Mouse (Mus musculus): ENCODE measurements around the gene Pemt. TPM values are rescaled to one million over a fixed set of nuclear protein-coding genes. Genes with fewer than 3 reads are reported as not detected.

The Pemt gene
- 1 to 10 TPM; 1.6 to 3.3 TPM for total RNA-seq (2021)
- long read RNA-seq, experiment 1, partial matches to known transcripts, result 0 of 1 reads
- long read RNA-seq, experiment 1, other reads (novel, unspliced or antisense), result 0 of 1 reads
- long read RNA-seq, experiment 2, result 0 reads

DNA sequence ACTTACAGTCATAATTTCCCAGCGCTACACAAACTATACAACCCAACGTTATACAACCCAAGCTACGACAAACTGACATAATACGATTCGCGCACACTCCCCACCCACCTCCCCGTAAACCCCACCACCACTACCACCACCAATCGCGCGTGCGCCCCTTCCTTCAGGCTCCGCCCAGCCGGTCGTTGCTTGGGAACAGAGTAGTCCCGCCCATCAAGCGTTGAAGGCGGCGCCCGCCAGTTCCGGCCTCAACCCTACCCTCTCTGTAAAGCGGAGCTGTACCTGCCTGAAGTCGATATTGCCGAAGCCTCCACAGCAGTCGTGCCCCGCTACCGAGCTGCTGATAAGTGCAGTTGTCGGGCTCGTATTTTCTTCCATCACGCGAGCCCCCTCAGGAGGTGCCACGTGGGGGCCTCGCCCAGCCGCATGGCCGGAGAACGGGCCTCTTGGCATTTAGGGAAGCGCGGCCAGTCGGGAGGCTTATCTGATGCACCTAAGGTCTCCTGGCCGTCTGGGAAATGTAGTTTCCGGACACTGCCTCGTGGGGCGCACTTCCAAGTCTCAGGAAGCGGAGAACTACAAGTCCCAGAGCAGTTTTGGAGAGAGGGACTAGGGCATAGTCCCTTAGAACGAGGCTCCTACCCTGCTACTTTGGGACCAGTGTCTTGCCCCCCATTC is at the start of gene Pemt:
Pemt (minus strand) TSS at position 432 of the 678 bp plus-strand sequence.
- peak; percentile 96 for DNase-seq

GRCm38 (mm10) chr11:60094909-60095810 is 48.9 kb upstream of the Pemt start:
- no peak for DNase-seq

DNA sequence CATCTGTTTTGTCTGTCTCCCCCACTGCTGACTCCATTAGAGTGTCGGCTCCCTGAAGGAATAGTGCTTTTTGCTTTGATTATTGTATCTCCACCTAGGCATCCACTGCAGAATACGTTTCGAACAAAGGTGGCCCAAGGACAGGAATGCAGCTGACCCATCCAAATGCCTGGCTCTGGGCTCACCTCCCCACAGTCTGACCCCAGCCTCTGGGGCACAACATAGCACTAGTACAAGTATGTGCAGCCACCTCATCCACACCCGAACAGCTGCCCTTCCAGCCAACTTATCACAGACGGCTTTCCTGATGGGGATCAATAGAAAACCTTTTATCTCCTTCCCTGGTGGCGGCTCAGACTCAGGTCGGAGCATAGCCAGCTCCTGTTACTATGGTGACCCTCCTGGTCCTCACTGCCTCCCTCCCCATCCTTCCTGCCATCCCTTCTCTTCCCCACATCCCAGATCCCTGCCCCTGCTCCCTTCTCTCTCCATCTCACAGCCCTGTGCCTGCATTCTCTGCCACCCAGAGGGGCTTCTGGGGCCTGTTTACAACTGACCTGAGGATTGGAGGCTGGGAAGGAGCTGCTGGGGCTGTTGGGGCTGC is 47.8 kb upstream of the Pemt start:
- no peak for DNase-seq

GRCm38 (mm10) chr11:60093227-60093626 is 46.9 kb upstream of the Pemt start:
- DNase-seq, result no peak

DNA sequence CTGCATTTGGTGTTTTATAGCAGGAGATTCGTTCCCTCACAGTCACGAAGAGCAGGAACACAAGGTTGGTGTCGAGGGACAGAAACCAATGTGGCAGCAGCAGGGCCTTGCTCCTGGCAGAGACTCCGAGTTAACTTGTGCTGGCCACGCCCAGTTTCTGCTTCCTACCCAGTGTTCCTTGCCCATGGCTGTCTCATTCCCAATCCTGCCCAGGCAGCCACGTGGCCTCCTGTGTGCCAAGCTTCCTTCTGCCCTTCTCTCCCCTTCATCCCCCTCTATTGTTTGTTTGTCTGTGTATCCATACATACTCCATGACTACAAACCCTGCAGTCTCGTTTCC is 45.1 kb upstream of the Pemt start:
- no peak for DNase-seq

DNA sequence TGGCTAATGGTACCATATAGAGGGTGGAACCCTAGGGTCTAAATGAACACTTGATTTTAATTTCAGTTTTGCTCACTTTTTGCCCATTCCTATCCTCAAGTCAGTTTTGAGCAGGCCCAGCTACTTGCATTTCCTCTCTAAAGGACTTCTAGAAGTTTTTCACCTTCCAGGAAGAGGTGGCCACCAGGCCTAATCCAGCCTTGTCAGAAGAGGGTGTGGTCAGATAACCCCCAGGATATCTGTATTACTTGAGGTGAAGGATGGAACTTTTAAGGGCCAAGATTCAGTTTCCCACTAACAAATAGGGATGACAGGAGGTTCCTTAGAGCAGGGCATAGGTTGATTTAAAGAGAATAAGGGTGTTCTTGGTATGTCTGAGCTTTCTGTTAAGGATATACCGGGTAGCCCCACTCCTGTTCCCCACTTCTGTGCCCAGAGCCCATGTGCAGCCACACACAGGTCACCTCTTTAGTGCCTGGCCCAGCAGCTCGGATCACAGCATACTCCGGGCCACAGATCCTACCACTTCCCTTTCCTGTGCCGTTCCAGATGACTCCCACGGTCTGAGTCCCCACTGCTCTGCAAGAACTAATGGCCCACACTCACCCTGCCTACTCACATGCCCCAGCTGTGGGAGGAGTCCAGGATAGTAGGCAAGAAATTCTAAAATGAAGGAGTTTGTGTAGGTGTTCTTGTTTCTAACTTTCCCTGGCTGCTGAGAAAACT is 44.6 kb upstream of the Pemt start:
- DNase-seq, result no peak

GRCm38 (mm10) chr11:60088947-60089346 is 42.7 kb upstream of the Pemt start:
- no peak for DNase-seq

DNA sequence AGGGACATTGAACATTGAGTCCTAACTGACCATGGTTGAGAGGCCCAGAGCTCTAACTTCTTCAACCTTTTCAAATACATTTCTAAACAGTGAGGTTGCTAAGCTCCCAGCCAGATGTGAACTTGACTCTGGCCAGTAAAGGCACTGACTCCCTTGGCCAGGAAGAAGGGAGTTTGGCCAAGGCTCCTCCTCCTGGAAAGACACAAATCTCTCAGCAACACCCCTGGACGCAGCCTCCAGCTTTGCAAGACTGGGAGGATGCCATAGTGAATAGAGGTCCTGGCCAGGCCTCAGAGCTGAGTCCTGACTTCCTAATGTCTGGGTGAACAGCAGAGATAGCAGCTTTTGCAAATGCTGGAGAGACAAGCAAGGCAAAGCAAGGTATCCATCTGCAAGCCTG is 40.4 kb upstream of the Pemt start:
- DNase-seq, result peak; percentile 34 to 50

DNA sequence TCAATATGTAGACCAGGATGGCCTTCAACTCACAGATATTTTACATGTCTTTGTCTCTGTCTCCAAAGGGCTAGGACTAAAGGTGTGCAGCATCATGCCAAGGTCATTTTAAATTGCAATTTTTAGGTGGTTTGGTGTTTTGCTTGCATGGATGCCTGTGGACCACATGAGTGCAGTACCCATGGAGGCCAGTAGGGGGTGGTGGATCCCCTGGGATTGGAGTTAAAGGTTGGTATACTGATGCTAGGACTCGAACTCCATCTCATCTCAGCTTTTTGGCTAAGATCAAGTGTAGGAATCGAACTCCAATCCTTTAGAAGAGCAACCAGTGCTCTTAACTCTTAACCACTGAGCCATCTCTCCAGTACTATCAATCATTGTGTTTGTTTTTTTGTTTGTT is 38.3 kb upstream of the Pemt start:
- peak in 1 of 2 experiments; percentile 68 for DNase-seq

GRCm38 (mm10) chr11:60076790-60077189 is 30.5 kb upstream of the Pemt start:
- DNase-seq, result peak; percentile 72 to 87

DNA sequence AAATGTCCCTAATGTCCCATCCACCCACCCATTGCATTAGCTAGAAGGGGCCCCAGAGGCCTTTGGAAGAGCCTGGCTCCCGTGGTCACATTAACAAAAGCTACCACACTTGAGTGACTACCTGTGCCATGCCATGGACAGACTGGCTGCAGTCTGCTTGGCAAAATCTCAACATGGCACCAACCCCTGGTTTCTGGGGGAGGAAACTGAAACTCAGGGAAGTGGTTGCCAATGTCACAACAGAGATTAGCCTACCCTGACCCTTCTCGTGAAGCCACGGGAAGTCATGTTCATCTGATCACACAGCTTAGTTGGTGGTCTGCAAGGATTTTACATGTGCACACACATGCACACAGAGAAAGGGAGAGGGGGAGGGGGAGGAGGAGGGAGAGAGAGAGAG is 29.9 kb upstream of the Pemt start:
- no peak for DNase-seq

- DNase-seq, result peak in 1 of 2 experiments; percentile 33
These were observed 27.7 kb upstream of the Pemt start for GRCm38 (mm10) chr11:60073936-60074502.

DNA sequence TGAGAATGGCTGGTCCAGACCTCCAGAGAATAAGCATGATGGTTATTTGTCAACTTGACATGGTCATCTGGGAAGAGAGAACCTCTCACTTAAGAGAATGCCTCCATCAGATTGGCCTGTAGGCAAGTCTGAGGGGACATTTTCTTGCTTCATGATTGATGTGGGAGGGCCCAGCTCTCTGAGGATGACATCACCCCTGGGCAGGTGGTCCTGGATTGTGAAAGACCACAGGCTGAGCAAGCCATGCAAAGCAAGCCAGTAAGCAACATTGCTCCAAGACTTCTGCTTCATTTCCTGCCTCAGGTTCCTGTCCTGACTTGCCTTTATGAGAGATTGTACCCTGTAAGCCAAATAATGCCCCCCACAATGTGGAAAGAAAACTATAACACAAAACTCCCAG is 26.8 kb upstream of the Pemt start:
- DNase-seq, result no peak

GRCm38 (mm10) chr11:60071221-60071620 is 24.9 kb upstream of the Pemt start:
- peak in 1 of 2 experiments; percentile 13 for DNase-seq

GRCm38 (mm10) chr11:60070599-60070998 is 24.3 kb upstream of the Pemt start:
- DNase-seq, result peak; percentile 24 to 62

DNA sequence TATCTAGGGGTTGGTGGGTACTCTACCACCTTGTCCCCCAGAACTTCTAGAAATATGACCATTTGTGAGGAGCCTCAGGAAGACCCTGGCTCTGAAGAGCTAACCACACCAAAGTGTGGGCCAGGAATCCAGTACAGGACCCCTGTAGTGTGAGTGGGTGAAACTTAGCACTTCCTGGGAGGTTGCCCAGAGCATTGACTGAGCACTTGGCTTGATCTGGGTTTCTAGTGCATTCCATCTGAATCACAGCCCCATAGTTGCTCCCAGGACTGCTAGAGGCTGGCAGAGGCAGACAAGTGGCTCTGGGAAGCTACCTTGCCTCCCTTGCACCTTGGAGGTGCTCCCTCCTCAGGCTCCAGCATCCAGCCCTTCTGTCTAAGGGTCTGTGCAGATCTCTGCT is 22.3 kb upstream of the Pemt start:
- no peak for DNase-seq

GRCm38 (mm10) chr11:60067646-60068045 is 21.4 kb upstream of the Pemt start:
- DNase-seq, result no peak

DNA sequence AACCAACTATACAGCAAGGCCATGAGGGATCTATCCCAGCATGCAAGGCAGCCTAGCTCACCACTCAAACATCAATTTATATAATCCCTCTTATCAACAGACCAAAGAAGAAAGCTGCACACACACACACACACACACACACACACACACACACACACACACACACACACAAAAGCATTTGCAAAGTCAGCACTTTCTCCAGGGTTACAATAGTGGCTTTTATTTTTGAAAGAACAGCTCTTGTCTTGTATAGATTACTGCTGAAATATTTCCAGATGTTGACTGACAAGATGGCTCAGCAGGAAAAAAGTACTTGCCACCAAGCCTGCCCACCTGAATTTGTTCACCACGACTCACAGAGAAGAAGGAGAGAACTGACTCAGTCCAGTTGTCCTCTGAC is 19.0 kb upstream of the Pemt start:
- no peak for DNase-seq

GRCm38 (mm10) chr11:60061504-60062006 is 15.3 kb upstream of the Pemt start:
- DNase-seq, result no peak

- no peak for DNase-seq
These were observed 13.7 kb upstream of the Pemt start for GRCm38 (mm10) chr11:60060026-60060425.

- DNase-seq, result no peak
These were observed 12.2 kb upstream of the Pemt start for GRCm38 (mm10) chr11:60058441-60058840.

DNA sequence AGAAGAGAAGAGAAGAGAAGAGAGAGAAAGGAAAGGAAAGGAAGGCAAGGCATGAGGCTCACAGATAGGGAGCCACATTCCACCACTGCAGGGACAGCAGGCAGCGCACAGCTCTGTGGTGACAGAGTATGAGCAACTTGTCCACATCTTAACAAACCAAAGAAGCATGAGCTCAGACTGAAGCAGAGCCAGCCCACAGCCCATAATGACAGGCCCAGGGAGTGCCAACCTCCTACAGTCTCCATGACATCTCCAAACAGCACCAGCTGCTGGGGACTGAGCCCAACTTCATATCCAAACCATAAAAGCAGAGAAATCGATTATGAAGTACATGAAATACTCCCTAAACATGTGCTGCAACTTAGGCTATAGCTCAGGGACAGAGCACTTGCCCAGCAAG is 11.7 kb upstream of the Pemt start:
- no peak for DNase-seq

Data from heart, adult 18-20 months (tissue).